Mouse (Mus musculus): ENCODE data around the gene Dtnbp1. TPM values are rescaled to one million over a fixed set of nuclear protein-coding genes. Genes with fewer than 3 reads are reported as not detected.

Gene Dtnbp1
- polyA plus RNA-seq, 1 experiment = 109 TPM

DNA sequence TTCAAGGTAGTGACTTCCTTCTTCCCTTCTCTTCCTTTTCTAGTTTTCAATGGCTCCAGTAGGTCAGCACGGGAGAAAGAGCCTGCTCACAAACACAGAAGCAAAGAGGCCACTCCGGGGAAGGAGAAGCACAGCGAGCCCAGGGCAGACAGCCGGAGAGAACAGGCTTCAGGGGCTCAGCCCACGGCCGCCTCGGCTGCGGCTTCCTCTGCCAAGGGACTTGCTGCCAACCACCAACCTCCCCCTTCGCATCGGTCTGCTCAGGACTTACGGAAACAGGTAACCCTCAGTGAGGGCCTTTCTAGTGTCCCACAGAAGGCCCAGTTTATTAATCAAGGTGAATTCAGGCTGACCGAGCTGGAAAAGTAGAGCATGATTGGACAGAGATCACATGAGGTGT lies 105.7 kb downstream of the Dtnbp1 start:
- Histone ChIP-seq H3K4me3 (replicated peaks; ENCODE audit: insufficient read depth, low read depth, low read length) (no peak overlapping the region), H3K27me3 (ENCODE audit: control insufficient read depth, insufficient read depth, low read length) (no peaks in the 10 kb centered on the region), H3K27ac (ENCODE audit: insufficient read depth, low read length) (no peak overlapping the region), H3K4me1 (ENCODE audit: control insufficient read depth, insufficient read depth, low read length) (peaks cover 14% of the 10 kb centered on the region; the same call in 1 of the 2 replicates)
- 18% methylated on average over 12 of the region's 12 CpGs for WGBS
- peak; percentile 47 to 50 for DNase-seq
- no peak for TF ChIP-seq CTCF (IDR thresholded peaks at IDR 0.05; ENCODE audit: borderline replicate concordance, insufficient read depth, low read depth, low read length)
- TF ChIP-seq POLR2A (IDR thresholded peaks at IDR 0.05; ENCODE audit: borderline replicate concordance, insufficient read depth, low read length) = no peak

DNA sequence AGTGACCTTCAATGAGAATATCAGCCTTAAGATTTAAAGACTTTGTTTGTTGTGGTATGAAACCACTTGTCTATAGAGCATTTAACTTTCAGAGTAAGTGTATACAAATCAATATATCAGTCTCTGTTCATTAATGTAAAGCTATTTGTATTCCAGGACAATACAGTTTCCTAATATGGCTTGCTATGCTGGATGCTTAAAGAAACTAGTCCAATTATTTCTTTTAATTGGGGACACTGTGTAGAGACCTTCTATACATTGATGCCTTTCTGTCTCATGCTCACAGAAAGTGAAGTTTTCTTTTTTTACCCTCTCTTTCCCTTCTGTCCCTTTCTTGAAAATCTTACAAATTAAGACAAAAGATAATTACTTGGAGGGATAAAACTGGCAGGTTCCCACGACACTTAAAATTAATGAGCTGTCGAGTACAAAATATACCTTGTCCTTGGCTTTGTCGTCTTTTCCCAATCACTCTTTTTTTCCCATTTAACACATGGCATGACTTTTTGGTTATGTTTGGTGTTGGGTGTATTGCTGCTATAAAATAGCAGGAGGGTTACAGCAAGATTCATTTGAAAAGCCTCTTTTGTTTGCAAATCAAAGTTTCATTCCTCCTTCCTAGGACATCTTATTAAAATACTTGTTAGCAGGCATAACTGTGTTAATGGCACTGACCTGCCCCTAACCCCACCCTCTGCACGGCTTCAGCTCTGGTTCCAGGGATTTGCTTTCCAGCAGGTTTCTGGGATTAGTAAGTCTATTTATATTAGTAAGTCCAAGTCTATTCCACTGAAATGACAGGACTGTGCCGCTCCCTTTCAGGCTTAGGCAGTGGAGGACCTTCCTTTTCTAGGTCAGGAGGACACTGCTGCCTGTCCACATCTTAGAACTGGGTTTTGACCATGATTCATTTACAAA lies 109.9 kb downstream of the Dtnbp1 start:
- no peaks in the 10 kb centered on the region for H3K27me3 ChIP-seq (ENCODE audit: control insufficient read depth, insufficient read depth, low read length)
- DNase-seq = no peak
- no peak overlapping the region for H3K4me3 ChIP-seq (replicated peaks; ENCODE audit: insufficient read depth, low read depth, low read length)
- H3K4me1 ChIP-seq (ENCODE audit: control insufficient read depth, insufficient read depth, low read length) = peaks cover 21% of the 10 kb centered on the region; the same call in 1 of the 2 replicates
- TF ChIP-seq CTCF (IDR thresholded peaks at IDR 0.05; ENCODE audit: borderline replicate concordance, insufficient read depth, low read depth, low read length) = no peak
- 52% methylated on average over 5 of the region's 5 CpGs for WGBS
- H3K27ac ChIP-seq (ENCODE audit: insufficient read depth, low read length) = no peak overlapping the region

DNA sequence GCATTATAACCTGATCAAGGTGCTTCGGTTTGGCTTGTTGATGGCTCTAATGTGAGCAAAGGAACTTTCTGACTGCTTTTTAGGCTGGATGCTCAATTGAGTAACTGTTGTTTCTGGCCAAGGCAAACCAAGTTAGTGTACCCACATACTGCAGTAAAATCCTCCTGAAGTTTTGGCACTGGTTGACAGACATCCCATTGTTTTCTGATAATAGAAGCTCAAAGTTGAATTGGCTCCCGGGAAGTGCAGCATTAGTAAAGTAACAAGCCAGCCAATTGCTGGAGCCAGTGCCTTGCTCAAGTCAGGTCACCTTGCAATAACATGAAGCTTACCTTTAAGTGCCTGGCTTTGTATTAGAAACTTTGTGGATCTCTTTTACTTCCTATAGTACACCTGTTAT lies 111.3 kb downstream of the Dtnbp1 start:
- no peak for DNase-seq
- H3K4me3 ChIP-seq (replicated peaks; ENCODE audit: insufficient read depth, low read depth, low read length) = no peak overlapping the region
- TF ChIP-seq CTCF (IDR thresholded peaks at IDR 0.05; ENCODE audit: borderline replicate concordance, insufficient read depth, low read depth, low read length) (no peak), POLR2A (IDR thresholded peaks at IDR 0.05; ENCODE audit: borderline replicate concordance, insufficient read depth, low read length) (no peak)
- no peak overlapping the region for H3K27ac ChIP-seq (ENCODE audit: insufficient read depth, low read length)
- 42% methylated on average over 2 of the region's 2 CpGs for WGBS
- H3K27me3 ChIP-seq (ENCODE audit: control insufficient read depth, insufficient read depth, low read length) = no peaks in the 10 kb centered on the region
- peaks cover 23% of the 10 kb centered on the region; the same call in 1 of the 2 replicates for H3K4me1 ChIP-seq (ENCODE audit: control insufficient read depth, insufficient read depth, low read length)

DNA sequence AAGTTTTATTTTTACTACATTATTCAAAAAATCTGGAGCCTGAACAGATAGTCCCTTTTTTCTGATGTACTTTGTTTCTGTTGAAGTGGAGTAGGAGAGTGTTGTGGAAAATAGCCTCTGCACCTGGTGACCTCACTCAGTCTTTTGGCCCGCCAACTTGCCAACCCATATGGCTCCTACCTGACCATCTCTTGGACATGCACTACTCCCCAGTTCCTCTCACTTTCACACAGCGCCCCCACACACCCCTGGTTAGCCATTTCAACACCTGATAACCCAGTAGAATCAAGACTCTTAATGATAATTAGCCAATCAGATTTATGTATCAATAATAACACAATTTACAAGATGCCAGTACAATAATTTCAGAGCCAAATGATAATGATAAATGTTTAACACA lies 115.7 kb downstream of the Dtnbp1 start:
- 13% methylated on average over 2 of the region's 2 CpGs for WGBS
- Histone ChIP-seq H3K27me3 (ENCODE audit: control insufficient read depth, insufficient read depth, low read length) (no peaks in the 10 kb centered on the region), H3K4me3 (replicated peaks; ENCODE audit: insufficient read depth, low read depth, low read length) (no peak overlapping the region), H3K27ac (ENCODE audit: insufficient read depth, low read length) (no peak overlapping the region), H3K4me1 (ENCODE audit: control insufficient read depth, insufficient read depth, low read length) (peaks cover 15% of the 10 kb centered on the region; the same call in 1 of the 2 replicates)
- peak; percentile 73 to 88 for DNase-seq
- TF ChIP-seq CTCF (IDR thresholded peaks at IDR 0.05; ENCODE audit: borderline replicate concordance, insufficient read depth, low read depth, low read length) = peak; percentile 30; the same call in 1 of the 2 replicates
- TF ChIP-seq POLR2A (IDR thresholded peaks at IDR 0.05; ENCODE audit: borderline replicate concordance, insufficient read depth, low read length) = no peak

DNA sequence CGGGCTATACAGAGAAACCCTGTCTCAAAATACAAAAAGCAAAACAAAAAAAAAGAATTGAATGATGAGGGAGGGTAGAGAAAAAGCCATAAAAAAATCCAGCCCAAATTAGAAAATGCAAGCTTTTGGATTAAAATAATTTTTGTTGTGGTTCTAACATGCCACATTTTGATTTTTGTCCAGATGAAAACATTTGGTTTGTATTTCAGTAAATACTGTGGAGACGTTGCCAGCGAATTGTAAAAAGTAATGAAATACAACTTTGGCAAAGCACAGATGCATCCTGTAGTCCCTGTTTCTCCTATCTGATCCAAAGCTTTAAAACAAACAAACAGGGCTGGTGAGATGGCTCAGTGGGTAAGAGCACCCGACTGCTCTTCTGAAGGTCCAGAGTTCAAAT lies 120.9 kb downstream of the Dtnbp1 start:
- Histone ChIP-seq H3K27me3 (ENCODE audit: control insufficient read depth, insufficient read depth, low read length) (no peaks in the 10 kb centered on the region), H3K4me3 (replicated peaks; ENCODE audit: insufficient read depth, low read depth, low read length) (no peak overlapping the region), H3K27ac (ENCODE audit: insufficient read depth, low read length) (no peak overlapping the region), H3K4me1 (ENCODE audit: control insufficient read depth, insufficient read depth, low read length) (peaks cover 24% of the 10 kb centered on the region)
- 75% methylated on average over 4 of the region's 4 CpGs for WGBS
- TF ChIP-seq POLR2A (IDR thresholded peaks at IDR 0.05; ENCODE audit: borderline replicate concordance, insufficient read depth, low read length) (no peak), CTCF (IDR thresholded peaks at IDR 0.05; ENCODE audit: borderline replicate concordance, insufficient read depth, low read depth, low read length) (no peak)
- no peak for DNase-seq

DNA sequence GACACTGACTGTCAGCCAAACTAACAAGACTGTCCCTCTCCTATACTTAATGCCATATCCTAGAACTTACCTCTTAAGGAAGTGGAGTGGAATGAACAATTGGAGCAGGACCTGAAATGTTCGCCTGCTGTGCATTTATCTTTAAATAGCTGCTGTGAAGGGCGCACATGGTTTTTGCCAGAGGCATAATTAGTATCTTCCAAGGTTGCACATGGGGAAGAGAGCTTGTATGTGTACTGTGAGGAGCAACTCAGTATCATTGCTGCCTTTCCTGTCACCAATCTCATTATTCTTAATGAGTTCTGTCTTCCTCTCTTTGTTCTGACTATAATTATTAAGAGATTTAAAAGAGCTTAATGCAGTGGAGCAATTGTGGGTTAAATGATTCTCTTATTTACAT lies 125.1 kb downstream of the Dtnbp1 start:
- H3K27me3 ChIP-seq (ENCODE audit: control insufficient read depth, insufficient read depth, low read length) = no peaks in the 10 kb centered on the region

More for the DNA sequence above, 125.1 kb downstream of the Dtnbp1 start:
- no peak for DNase-seq
- 22% methylated on average over 2 of the region's 2 CpGs for WGBS
- TF ChIP-seq POLR2A (IDR thresholded peaks at IDR 0.05; ENCODE audit: borderline replicate concordance, insufficient read depth, low read length) = no peak
- no peak for TF ChIP-seq CTCF (IDR thresholded peaks at IDR 0.05; ENCODE audit: borderline replicate concordance, insufficient read depth, low read depth, low read length)
- H3K4me1 ChIP-seq (ENCODE audit: control insufficient read depth, insufficient read depth, low read length) = peaks cover 28% of the 10 kb centered on the region
- H3K4me3 ChIP-seq (replicated peaks; ENCODE audit: insufficient read depth, low read depth, low read length) = no peak overlapping the region
- H3K27ac ChIP-seq (ENCODE audit: insufficient read depth, low read length) = no peak overlapping the region

Other genes starting within 250 kb of the Dtnbp1 start
- gene Gm9817, start 76.5 kb upstream of the Dtnbp1 start, polyA plus RNA-seq (2012; rRNA removed) = 0.03 TPM in 1 of 2 replicates, not detected in the other

All from cerebellum, adult 2 months (tissue).